Mouse (Mus musculus) kidney, postnatal 36 days (tissue): ENCODE results near the gene Rasl2-9.
"Not testable (repeated sequence)": the region's sequence is repeated elsewhere in the genome, so short reads cannot be mapped to it uniquely, and the experiment has no call there.

ENCODE experiments used
- DNase-seq, 2 experiments: peaks; one replicate each; pipeline ENCODE4 v3.0.0; 2021 to 2022; ENCODE audit warnings: mixed read lengths in 2 of 2

Gene Rasl2-9

GRCm38 (mm10) chr7:5080010-5080751 lies 45.6 kb downstream of the Rasl2-9 start, which contains the start of gene Epn1:
TSS of gene Epn1 (plus strand) at chr7:5080235.
- peak; percentile 98 to 99 for DNase-seq

GRCm38 (mm10) chr7:5079365-5080009 lies 46.3 kb downstream of the Rasl2-9 start:
- not testable (repeated sequence) for DNase-seq

GRCm38 (mm10) chr7:5076931-5077330 lies 48.8 kb downstream of the Rasl2-9 start:
- DNase-seq = no peak

- DNase-seq = peak in 1 of 2 experiments; percentile 50
These were observed 50.8 kb downstream of the Rasl2-9 start for GRCm38 (mm10) chr7:5074984-5075383.
